Mouse (Mus musculus) hindbrain, embryonic 10.5 days (tissue): ENCODE measurements around the gene Tfap4. TPM values are rescaled to one million over a fixed set of nuclear protein-coding genes. Genes with fewer than 3 reads are reported as not detected.
A peak's percentile ranks its signal among the peaks of the same experiment; 100 is the strongest.
"Not testable (repeated sequence)": the region's sequence is repeated elsewhere in the genome, so short reads cannot be mapped to it uniquely, and the experiment has no call there.

Source experiments
- DNase-seq: peaks from one replicate; pipeline ENCODE4 v3.0.0-alpha.2; 2017; ENCODE audit warnings: low spot score
- H3K27ac ChIP-seq: fragments of 300-500 bp; sonication (generic); 2 replicates; pipeline ENCODE4 v1.5.1; 2016; ENCODE audit warnings: mild to moderate bottlenecking, moderate library complexity
- H3K27me3 ChIP-seq: fragments of 300-500 bp; sonication (generic); 2 replicates; pipeline ENCODE4 v1.6.1; 2016; ENCODE audit warnings: mild to moderate bottlenecking; ENCODE audit not compliant: poor library complexity, insufficient read depth, severe bottlenecking
- H3K36me3 ChIP-seq: fragments of 300-500 bp; sonication (generic); 2 replicates; pipeline ENCODE4 v1.6.1; 2016; ENCODE audit warnings: mild to moderate bottlenecking, moderate library complexity
- H3K4me1 ChIP-seq: fragments of 300-500 bp; sonication (generic); replicated peaks from 2 replicates; pipeline ENCODE4 v1.6.1; 2016; ENCODE audit warnings: mild to moderate bottlenecking
- H3K4me3 ChIP-seq: fragments of 300-500 bp; sonication (generic); 2 replicates; pipeline ENCODE4 v1.5.1; 2016; ENCODE audit warnings: mild to moderate bottlenecking, moderate library complexity
- H3K9me3 ChIP-seq: fragments of 300-500 bp; sonication (generic); 2 replicates; pipeline ENCODE4 v1.6.1; 2016; ENCODE audit warnings: mild to moderate bottlenecking, moderate library complexity
- WGBS: fragments of 180-500 bp; shearing (Covaris S2); methylation state at CpG from one replicate; pipeline ENCODE4 v1.1.7; 2016; 5-methylcytosine and 5-hydroxymethylcytosine counted together
- polyA plus RNA-seq: library from polyadenylated mRNA; unstranded; fragments of >200 nt; fragmentation: Nextera tagmentation; extraction: Ambion mirVana; gene quantifications from 2 replicates; pipeline ENCODE4 v1.2.1, GENCODE M21; 2016

Gene Tfap4
- polyA plus RNA-seq, 1 experiment from 2014 or later: 21.3 TPM

GRCm38 (mm10) chr16:4542236-4542774 lies 17.3 kb downstream of the Tfap4 start:
- H3K4me3 ChIP-seq: peak overlapping the region; percentile 55
- peaks cover 4% of the 10 kb centered on the region for H3K4me1 ChIP-seq
- no peak for DNase-seq
- H3K36me3 ChIP-seq: peaks cover 30% of the 10 kb centered on the region
- H3K9me3 ChIP-seq: no peaks in the 10 kb centered on the region
- no peaks in the 10 kb centered on the region for H3K27me3 ChIP-seq
- WGBS: 55% methylated on average over 7 of the region's 7 CpGs
- H3K27ac ChIP-seq: peak overlapping the region; percentile 83; the same call in 1 of the 2 replicates

- Histone ChIP-seq H3K36me3 (peaks cover 23% of the 10 kb centered on the region), H3K4me3 (peak within 1 kb of the TSS; percentile 55), H3K27ac (peak within 1 kb of the TSS; percentile 83), H3K9me3 (no peaks in the 10 kb centered on the region), H3K27me3 (no peaks in the 10 kb centered on the region), H3K4me1 (peaks cover 4% of the 10 kb centered on the region)
- DNase-seq: peak; percentile 100
- 1% methylated on average over 43 of the region's 43 CpGs for WGBS
Observed at GRCm38 (mm10) chr16:4541501-4542198, 18.0 kb downstream of the Tfap4 start, which contains the start of gene Srl. Gene Srl, minus strand, starts transcription at chr16:4541816.

GRCm38 (mm10) chr16:4541033-4541432 lies 18.6 kb downstream of the Tfap4 start:
- no peak for DNase-seq
- Histone ChIP-seq H3K27me3 (no peaks in the 10 kb centered on the region), H3K36me3 (peaks cover 17% of the 10 kb centered on the region), H3K4me3 (peak overlapping the region; percentile 55), H3K9me3 (no peaks in the 10 kb centered on the region), H3K27ac (peak overlapping the region; percentile 83; the same call in 1 of the 2 replicates), H3K4me1 (peaks cover 4% of the 10 kb centered on the region)
- 67% methylated on average over 4 of the region's 4 CpGs for WGBS

GRCm38 (mm10) chr16:4540064-4540775 lies 19.4 kb downstream of the Tfap4 start:
- no peak overlapping the region for H3K4me3 ChIP-seq
- H3K27me3 ChIP-seq: no peaks in the 10 kb centered on the region
- peaks cover 4% of the 10 kb centered on the region for H3K4me1 ChIP-seq
- no peak overlapping the region for H3K27ac ChIP-seq
- DNase-seq: no peak
- peaks cover 9% of the 10 kb centered on the region for H3K36me3 ChIP-seq
- 76% methylated on average over 12 of the region's 12 CpGs for WGBS
- no peaks in the 10 kb centered on the region for H3K9me3 ChIP-seq

GRCm38 (mm10) chr16:4539521-4539920 lies 20.1 kb downstream of the Tfap4 start:
- peaks cover 4% of the 10 kb centered on the region for H3K4me1 ChIP-seq
- no peak for DNase-seq
- peaks cover 4% of the 10 kb centered on the region; the same call in 1 of the 2 replicates for H3K36me3 ChIP-seq
- no peaks in the 10 kb centered on the region for H3K9me3 ChIP-seq
- no peak overlapping the region for H3K4me3 ChIP-seq
- no peaks in the 10 kb centered on the region for H3K27me3 ChIP-seq
- WGBS: 89% methylated on average over 4 of the region's 4 CpGs
- no peak overlapping the region for H3K27ac ChIP-seq

GRCm38 (mm10) chr16:4537616-4538358 lies 21.9 kb downstream of the Tfap4 start:
- Histone ChIP-seq H3K27me3 (no peaks in the 10 kb centered on the region), H3K36me3 (no peaks in the 10 kb centered on the region), H3K4me3 (no peak overlapping the region), H3K4me1 (peaks cover 4% of the 10 kb centered on the region), H3K27ac (no peak overlapping the region), H3K9me3 (no peaks in the 10 kb centered on the region)
- 73% methylated on average over 3 of the region's 3 CpGs for WGBS
- no peak for DNase-seq

- H3K4me3 ChIP-seq, DNase-seq, H3K9me3 ChIP-seq, H3K27me3 ChIP-seq, H3K36me3 ChIP-seq, H3K27ac ChIP-seq: not testable (repeated sequence)
- peaks cover 16% of the 10 kb centered on the region for H3K4me1 ChIP-seq
- 92% methylated on average over 12 of the region's 12 CpGs for WGBS
Observed at GRCm38 (mm10) chr16:4527373-4527772, 32.3 kb downstream of the Tfap4 start.

- H3K36me3 ChIP-seq: peaks cover 5% of the 10 kb centered on the region; the same call in 1 of the 2 replicates
- H3K9me3 ChIP-seq: peaks cover 5% of the 10 kb centered on the region
- no peaks in the 10 kb centered on the region for H3K27me3 ChIP-seq
- 55% methylated on average over 7 of the region's 7 CpGs for WGBS
- peaks cover 37% of the 10 kb centered on the region for H3K4me1 ChIP-seq
- no peak overlapping the region for H3K4me3 ChIP-seq
- no peak overlapping the region for H3K27ac ChIP-seq
- no peak for DNase-seq
Observed at GRCm38 (mm10) chr16:4523313-4524004, 36.2 kb downstream of the Tfap4 start.

- Histone ChIP-seq H3K9me3 (peaks cover 5% of the 10 kb centered on the region), H3K36me3 (0 out of 2 replicates have a peak, but pooled peaks cover under 1% of the 10 kb centered on the region), H3K4me3 (no peak overlapping the region), H3K4me1 (peaks cover 37% of the 10 kb centered on the region), H3K27ac (no peak overlapping the region), H3K27me3 (no peaks in the 10 kb centered on the region)
- no peak for DNase-seq
- WGBS: 48% methylated on average over 8 of the region's 8 CpGs
Observed at GRCm38 (mm10) chr16:4522879-4523278, 36.8 kb downstream of the Tfap4 start.

GRCm38 (mm10) chr16:4521735-4522530 lies 37.7 kb downstream of the Tfap4 start:
- Histone ChIP-seq H3K27me3 (no peaks in the 10 kb centered on the region), H3K27ac (no peak overlapping the region)

GRCm38 (mm10) chr16:4521074-4521667 lies 38.5 kb downstream of the Tfap4 start:
- H3K4me1 ChIP-seq: peaks cover 37% of the 10 kb centered on the region
- no peaks in the 10 kb centered on the region for H3K36me3 ChIP-seq
- H3K27ac ChIP-seq: no peak overlapping the region
- DNase-seq: no peak
- H3K27me3 ChIP-seq: no peaks in the 10 kb centered on the region
- no peaks in the 10 kb centered on the region for H3K9me3 ChIP-seq
- 77% methylated on average over 4 of the region's 4 CpGs for WGBS
- no peak overlapping the region for H3K4me3 ChIP-seq

More at GRCm38 (mm10) chr16:4521735-4522530, 37.7 kb downstream of the Tfap4 start:
- Histone ChIP-seq H3K9me3 (no peaks in the 10 kb centered on the region), H3K36me3 (no peaks in the 10 kb centered on the region), H3K4me3 (no peak overlapping the region), H3K4me1 (peaks cover 37% of the 10 kb centered on the region)
- DNase-seq: no peak
- WGBS: 71% methylated on average over 5 of the region's 5 CpGs
